Mouse (Mus musculus) kidney, embryonic 14.5 days (tissue): ENCODE measurements at regions not wholly inside any gene's neighbourhood (a gene's known extent, or its start where the extent isn't known, plus 50 kb on each side); places are given as distances from the start of the nearest gene placed in this dataset.

Experiments used
- ATAC-seq: fragments of 200-750 bp; cut with Nextera tagmentation; 2 replicates; pipeline ENCODE4 v1.8.0; 2017; ENCODE audit warnings: moderate number of reproducible peaks, mild to moderate bottlenecking, moderate TSS enrichment, moderate library complexity; ENCODE audit not compliant: low FRiP score, low TSS enrichment
- H3K27ac ChIP-seq: fragments of 300-500 bp; sonication (generic); 2 replicates; pipeline ENCODE4 v1.5.1; 2014; ENCODE audit warnings: low read depth, mild to moderate bottlenecking, low read length, moderate library complexity, mixed read lengths
- H3K27me3 ChIP-seq: fragments of 300-500 bp; sonication (generic); 2 replicates; pipeline ENCODE4 v1.6.1; 2014; ENCODE audit warnings: mild to moderate bottlenecking, low read length; ENCODE audit not compliant: control insufficient read depth, insufficient read depth
- H3K36me3 ChIP-seq: fragments of 300-500 bp; sonication (generic); 2 replicates; pipeline ENCODE4 v1.6.1; 2014; ENCODE audit warnings: low read length, mixed read lengths; ENCODE audit not compliant: control insufficient read depth, insufficient read depth
- H3K4me1 ChIP-seq: fragments of 300-500 bp; sonication (generic); 2 replicates; pipeline ENCODE4 v1.6.1; 2014; ENCODE audit warnings: low read length, mixed read lengths; ENCODE audit not compliant: control insufficient read depth, insufficient read depth
- H3K4me2 ChIP-seq: fragments of 300-500 bp; sonication (generic); replicated peaks from 2 replicates; pipeline ENCODE4 v1.6.1; 2014; ENCODE audit warnings: low read depth, mild to moderate bottlenecking, low read length
- H3K4me3 ChIP-seq: fragments of 300-500 bp; sonication (generic); 2 replicates; pipeline ENCODE4 v1.5.1; 2014; ENCODE audit warnings: mild to moderate bottlenecking, low read length
- H3K9ac ChIP-seq: fragments of 300-500 bp; sonication (generic); 2 replicates; pipeline ENCODE4 v1.6.1; 2014; ENCODE audit warnings: low read depth, mild to moderate bottlenecking, low read length, moderate library complexity
- H3K9me3 ChIP-seq: fragments of 300-500 bp; sonication (generic); 2 replicates; pipeline ENCODE4 v1.6.1; 2016; ENCODE audit warnings: low read length; ENCODE audit not compliant: control insufficient read depth
- WGBS: fragments of 180-500 bp; shearing (Covaris S2); extraction: QIAGEN DNeasy Blood & Tissue Kit; methylation state at CpG from one replicate; pipeline ENCODE4 v1.1.7; 2014; 5-methylcytosine and 5-hydroxymethylcytosine counted together

DNA sequence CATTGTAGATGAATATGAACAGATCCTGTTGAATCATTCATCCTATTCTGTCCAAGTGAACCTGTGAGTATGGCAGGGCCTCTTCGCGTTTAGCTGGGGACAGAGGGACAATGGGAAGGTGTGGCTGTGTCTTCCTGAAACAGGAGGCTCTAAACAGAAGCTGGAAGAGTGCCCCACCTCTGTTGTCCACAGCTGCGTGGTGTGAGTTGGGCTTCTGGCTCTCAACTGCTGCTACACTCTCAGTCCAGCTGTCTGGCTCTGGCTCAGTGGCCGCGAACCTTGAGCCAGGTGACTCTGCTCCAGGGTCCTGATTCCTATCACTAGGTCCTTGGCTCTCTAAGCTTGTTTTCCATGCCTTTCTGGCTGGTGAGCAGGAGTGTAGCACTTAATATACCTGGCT, 434.0 kb upstream of the Mki67 start:
- H3K4me1 ChIP-seq = no peaks in the 10 kb centered on the region
- H3K9ac ChIP-seq = no peak overlapping the region
- H3K4me2 ChIP-seq = no peak overlapping the region
- H3K27ac ChIP-seq = no peak overlapping the region
- H3K9me3 ChIP-seq = no peaks in the 10 kb centered on the region
- WGBS = 59% methylated on average over 5 of the region's 5 CpGs
- H3K4me3 ChIP-seq = no peak overlapping the region
- H3K27me3 ChIP-seq = no peaks in the 10 kb centered on the region
- no peaks in the 10 kb centered on the region for H3K36me3 ChIP-seq
- ATAC-seq = no peak

DNA sequence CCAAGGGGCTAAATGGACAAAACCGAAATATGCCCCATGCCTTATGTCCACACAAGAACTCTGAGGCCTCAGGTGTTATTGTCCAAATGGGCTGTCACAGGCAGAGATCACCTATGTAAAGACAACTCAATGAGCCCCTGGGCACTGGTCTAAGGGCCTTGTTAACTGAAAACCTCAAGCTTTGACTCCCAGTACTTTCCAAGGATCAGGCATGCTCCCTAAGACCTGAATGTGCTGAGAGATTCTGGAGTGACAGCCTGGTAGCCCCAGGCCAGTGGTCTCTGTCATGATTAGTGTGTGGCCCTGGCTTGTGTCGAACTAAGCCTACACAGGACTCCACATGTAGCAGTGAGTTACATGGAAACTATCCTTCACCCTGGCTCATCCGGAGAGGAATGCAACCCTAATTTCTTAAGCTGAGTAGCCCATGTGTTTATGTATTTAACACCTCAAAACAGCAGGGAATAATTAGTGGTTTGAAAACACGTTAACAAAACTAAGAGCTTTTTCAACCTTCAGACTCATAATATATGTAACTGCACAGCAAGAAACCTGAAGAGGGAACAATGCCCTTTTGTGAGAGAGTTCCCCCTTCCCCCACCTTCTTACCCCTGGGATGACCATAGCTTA, 435.3 kb upstream of the Mki67 start:
- Histone ChIP-seq H3K4me2 (no peak overlapping the region), H3K27ac (no peak overlapping the region), H3K27me3 (no peaks in the 10 kb centered on the region), H3K9ac (no peak overlapping the region), H3K4me1 (no peaks in the 10 kb centered on the region), H3K4me3 (no peak overlapping the region), H3K36me3 (no peaks in the 10 kb centered on the region), H3K9me3 (no peaks in the 10 kb centered on the region)
- no peak for ATAC-seq
- 67% methylated on average over 4 of the region's 4 CpGs for WGBS

GRCm38 (mm10) chr7:136152470-136152869, 436.3 kb upstream of the Mki67 start:
- WGBS = 30% methylated on average over 5 of the region's 5 CpGs
- no peaks in the 10 kb centered on the region for H3K36me3 ChIP-seq
- no peak for ATAC-seq
- no peak overlapping the region for H3K27ac ChIP-seq
- H3K4me3 ChIP-seq = no peak overlapping the region
- H3K4me1 ChIP-seq = no peaks in the 10 kb centered on the region
- H3K4me2 ChIP-seq = no peak overlapping the region
- no peaks in the 10 kb centered on the region for H3K9me3 ChIP-seq
- H3K27me3 ChIP-seq = no peaks in the 10 kb centered on the region
- H3K9ac ChIP-seq = no peak overlapping the region

- Histone ChIP-seq H3K27me3 (no peaks in the 10 kb centered on the region), H3K36me3 (no peaks in the 10 kb centered on the region), H3K9me3 (no peaks in the 10 kb centered on the region), H3K9ac (no peak overlapping the region), H3K4me2 (no peak overlapping the region), H3K4me3 (no peak overlapping the region), H3K27ac (no peak overlapping the region), H3K4me1 (no peaks in the 10 kb centered on the region)
- no peak for ATAC-seq
- WGBS = 88% methylated on average over 3 of the region's 3 CpGs
These were observed 437.5 kb upstream of the Mki67 start for GRCm38 (mm10) chr7:136153621-136154020.

DNA sequence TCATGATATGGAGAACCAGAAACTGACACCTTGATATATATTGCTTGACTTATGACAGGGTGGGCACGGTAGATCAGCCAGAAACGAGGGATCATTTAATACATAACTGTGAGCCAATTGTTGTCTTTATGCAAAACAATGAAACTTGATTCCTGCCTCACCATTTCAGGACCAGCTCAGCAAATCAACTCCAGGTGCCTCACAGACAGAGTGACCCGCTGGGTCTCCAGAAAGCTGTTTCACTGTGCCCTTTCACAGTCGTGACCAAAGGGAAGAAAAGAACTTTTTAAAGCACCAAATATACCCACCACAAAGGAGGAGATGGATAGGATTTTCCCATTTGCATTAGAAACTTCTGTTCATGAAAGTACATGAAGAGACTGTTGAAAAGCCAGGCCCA, 443.0 kb upstream of the Mki67 start:
- no peak overlapping the region for H3K4me2 ChIP-seq
- no peaks in the 10 kb centered on the region for H3K9me3 ChIP-seq
- 29% methylated on average over 4 of the region's 4 CpGs for WGBS
- no peaks in the 10 kb centered on the region for H3K4me1 ChIP-seq
- no peak overlapping the region for H3K4me3 ChIP-seq
- no peaks in the 10 kb centered on the region for H3K27me3 ChIP-seq
- no peak overlapping the region for H3K27ac ChIP-seq
- H3K9ac ChIP-seq = no peak overlapping the region
- no peak for ATAC-seq
- H3K36me3 ChIP-seq = no peaks in the 10 kb centered on the region

- no peaks in the 10 kb centered on the region for H3K4me1 ChIP-seq
- no peak overlapping the region for H3K9ac ChIP-seq
- no peaks in the 10 kb centered on the region for H3K36me3 ChIP-seq
- WGBS = 69% methylated on average over 2 of the region's 2 CpGs
- H3K4me2 ChIP-seq = no peak overlapping the region
- no peak for ATAC-seq
- H3K27me3 ChIP-seq = no peaks in the 10 kb centered on the region
- no peaks in the 10 kb centered on the region for H3K9me3 ChIP-seq
- H3K27ac ChIP-seq = no peak overlapping the region
- H3K4me3 ChIP-seq = no peak overlapping the region
These were observed 445.4 kb upstream of the Mki67 start for GRCm38 (mm10) chr7:136161526-136161925.

GRCm38 (mm10) chr7:136164834-136165233, 448.7 kb upstream of the Mki67 start:
- ATAC-seq = no peak
- Histone ChIP-seq H3K9me3 (no peaks in the 10 kb centered on the region), H3K27me3 (no peaks in the 10 kb centered on the region), H3K36me3 (no peaks in the 10 kb centered on the region), H3K27ac (no peak overlapping the region), H3K9ac (no peak overlapping the region), H3K4me1 (no peaks in the 10 kb centered on the region), H3K4me2 (no peak overlapping the region), H3K4me3 (no peak overlapping the region)
- 83% methylated on average over 5 of the region's 5 CpGs for whole genome bisulfite sequencing

DNA sequence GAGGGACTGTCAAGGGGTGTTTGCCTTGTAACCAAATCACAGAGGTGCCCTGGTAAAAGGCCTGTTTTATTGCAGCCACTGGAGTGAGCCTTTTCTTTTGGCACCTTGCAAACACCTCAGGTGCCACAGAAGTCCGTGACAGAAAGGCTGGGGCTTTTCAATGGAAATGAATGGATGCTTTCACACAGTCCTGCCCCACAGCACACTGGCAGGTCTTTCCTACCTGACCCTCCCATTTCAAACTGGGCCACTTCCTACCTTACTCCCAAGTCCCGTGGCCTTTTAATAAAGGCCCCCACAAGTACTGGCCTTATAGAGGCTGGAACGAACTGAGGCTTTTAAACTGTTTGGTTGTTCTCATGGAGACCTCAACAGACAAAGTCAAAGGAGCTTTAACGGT, 453.1 kb upstream of the Mki67 start:
- no peak for ATAC-seq
- Histone ChIP-seq H3K27ac (no peak overlapping the region), H3K4me1 (no peaks in the 10 kb centered on the region), H3K9ac (no peak overlapping the region), H3K9me3 (no peaks in the 10 kb centered on the region), H3K4me2 (no peak overlapping the region), H3K27me3 (no peaks in the 10 kb centered on the region), H3K36me3 (no peaks in the 10 kb centered on the region), H3K4me3 (no peak overlapping the region)
- WGBS = 66% methylated on average over 4 of the region's 4 CpGs

DNA sequence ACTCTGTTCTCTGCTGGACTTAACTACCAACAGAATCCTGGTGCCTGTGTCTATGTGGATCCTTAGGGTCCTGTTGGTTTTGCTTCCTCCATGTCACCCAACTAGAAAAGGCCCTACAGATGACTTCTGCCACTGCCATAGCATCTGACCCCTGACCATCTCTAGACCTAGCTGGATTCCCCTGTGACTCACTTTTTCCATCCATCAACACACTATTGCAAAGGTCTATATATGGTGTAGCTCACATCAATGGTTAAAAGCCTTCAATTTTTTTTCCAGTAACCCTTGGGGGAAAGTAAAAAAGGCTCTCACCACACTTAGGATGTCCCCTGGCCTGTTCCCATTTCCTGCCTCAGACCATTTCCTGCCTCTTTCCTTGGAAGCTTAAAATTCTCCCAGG, 460.2 kb upstream of the Mki67 start:
- Histone ChIP-seq H3K36me3 (no peaks in the 10 kb centered on the region), H3K9me3 (peaks cover 5% of the 10 kb centered on the region), H3K27me3 (no peaks in the 10 kb centered on the region), H3K4me1 (no peaks in the 10 kb centered on the region; the same call in 1 of the 2 replicates), H3K9ac (no peak overlapping the region), H3K4me3 (no peak overlapping the region), H3K27ac (no peak overlapping the region), H3K4me2 (no peak overlapping the region)
- ATAC-seq = no peak
